Mouse (Mus musculus) CH12.LX (cell line): ENCODE data around the gene Gm9774. TPM values are rescaled to one million over a fixed set of nuclear protein-coding genes. Genes with fewer than 3 reads are reported as not detected.

Source experiments
- DNase-seq: peaks from one replicate; pipeline ENCODE4 v3.0.0-alpha.2; 2013; ENCODE audit errors: extremely low read depth
- H3K27ac ChIP-seq: 2 replicates; pipeline ENCODE4 v1.5.1; 2012; ENCODE audit warnings: low read depth, mild to moderate bottlenecking, control low read depth, moderate library complexity; ENCODE audit not compliant: insufficient read depth
- H3K27me3 ChIP-seq: replicated peaks from 2 replicates; pipeline ENCODE3; 2012; ENCODE audit warnings: inconsistent platforms
- H3K36me3 ChIP-seq, 2 experiments: replicated peaks in 1 of 2; 2 replicates each; pipeline versions ENCODE3 to v1.6.1; 2012; ENCODE audit warnings: inconsistent platforms in 1 of 2, low read length in 1 of 2, mild to moderate bottlenecking in 1 of 2, mixed read lengths in 1 of 2, moderate library complexity in 1 of 2; ENCODE audit not compliant: control insufficient read depth in 1 of 2, insufficient read depth in 1 of 2
- H3K4me1 ChIP-seq, 2 experiments: 2 replicates each; pipeline ENCODE4 v1.6.1; 2012; ENCODE audit warnings: inconsistent platforms in 1 of 2, moderate library complexity in 1 of 2; ENCODE audit not compliant: insufficient read depth in 2 of 2, control insufficient read depth in 1 of 2
- H3K4me2 ChIP-seq: 2 replicates; pipeline ENCODE4 v1.6.1; 2012; ENCODE audit warnings: low read depth, mild to moderate bottlenecking, control low read depth; ENCODE audit not compliant: poor library complexity, insufficient read depth, severe bottlenecking
- H3K4me3 ChIP-seq, 3 experiments: fragments of 150-350 bp in 1 of 3; sonication (generic) in 1 of 3; replicated peaks in 1 of 3; 2 replicates each; pipeline versions ENCODE3 to v1.5.1; 2011 to 2012; ENCODE audit warnings: low read depth in 2 of 3, low read length in 2 of 3, mild to moderate bottlenecking in 2 of 3, moderate library complexity in 2 of 3, control low read depth in 1 of 3, improper control_type of control experiment in 1 of 3, inconsistent platforms in 1 of 3, mixed read lengths in 1 of 3; ENCODE audit not compliant: poor library complexity in 1 of 3
- H3K79me2 ChIP-seq: replicated peaks from 2 replicates; pipeline ENCODE4 v1.6.1; 2012; ENCODE audit warnings: mild to moderate bottlenecking, moderate library complexity; ENCODE audit not compliant: control insufficient read depth, poor library complexity, insufficient read depth, severe bottlenecking; ENCODE audit errors: extremely low read depth
- H3K9ac ChIP-seq: 2 replicates; pipeline ENCODE4 v1.6.1; 2012; ENCODE audit warnings: low read depth, mild to moderate bottlenecking, control low read depth, moderate library complexity; ENCODE audit not compliant: insufficient read depth
- H3K9me3 ChIP-seq: replicated peaks from 2 replicates; pipeline ENCODE3; 2012; ENCODE audit warnings: low read length, inconsistent platforms, mixed read lengths
- BHLHE40 ChIP-seq: IDR thresholded peaks from 2 replicates; pipeline ENCODE4 v1.6.1; 2011; ENCODE audit warnings: mild to moderate bottlenecking, low read depth, low read length, improper control_type of control experiment
- EP300 ChIP-seq: IDR thresholded peaks from 2 replicates; pipeline ENCODE4 v1.6.1; 2011; ENCODE audit warnings: low read length, improper control_type of control experiment
- ETS1 ChIP-seq: conservative IDR thresholded peaks from 2 replicates; pipeline ENCODE4 v1.6.1; 2012; ENCODE audit warnings: low read depth, mild to moderate bottlenecking, inconsistent platforms, low read length, improper control_type of control experiment, moderate library complexity
- GABPA ChIP-seq: IDR thresholded peaks from 2 replicates; pipeline ENCODE4 v1.6.1; 2012; ENCODE audit warnings: low read depth, low read length, improper control_type of control experiment, inconsistent platforms; ENCODE audit not compliant: insufficient replicate concordance
- HCFC1 ChIP-seq: IDR thresholded peaks from 2 replicates; pipeline ENCODE4 v1.6.1; 2012; ENCODE audit warnings: low read depth, mild to moderate bottlenecking, inconsistent platforms, low read length, improper control_type of control experiment
- IRF4 ChIP-seq: IDR thresholded peaks from 2 replicates; pipeline ENCODE4 v1.6.1; 2014; ENCODE audit warnings: low read depth, mild to moderate bottlenecking, inconsistent platforms, low read length, improper control_type of control experiment
- JUND ChIP-seq: conservative IDR thresholded peaks from 2 replicates; pipeline ENCODE4 v1.6.1; 2011; ENCODE audit warnings: low read depth, low read length, improper control_type of control experiment
- MAX ChIP-seq: IDR thresholded peaks from 2 replicates; pipeline ENCODE4 v1.6.1; 2011; ENCODE audit warnings: low read length, improper control_type of control experiment
- MAZ ChIP-seq: IDR thresholded peaks from 2 replicates; pipeline ENCODE4 v1.6.1; 2012; ENCODE audit warnings: low read depth, mild to moderate bottlenecking, inconsistent platforms, low read length, improper control_type of control experiment, moderate library complexity
- MEF2A ChIP-seq: IDR thresholded peaks from 2 replicates; pipeline ENCODE4 v1.6.1; 2014; ENCODE audit warnings: low read depth, mild to moderate bottlenecking, inconsistent platforms, low read length, improper control_type of control experiment, borderline replicate concordance
- MXI1 ChIP-seq: IDR thresholded peaks from 2 replicates; pipeline ENCODE4 v1.6.1; 2011; ENCODE audit warnings: mild to moderate bottlenecking, low read depth, low read length, improper control_type of control experiment
- MYC ChIP-seq: IDR thresholded peaks from 2 replicates; pipeline ENCODE4 v1.6.1; 2011; ENCODE audit warnings: low read depth, mild to moderate bottlenecking, improper control_type of control experiment, low read length
- NELFE ChIP-seq: IDR thresholded peaks from 2 replicates; pipeline ENCODE4 v1.6.1; 2011; ENCODE audit warnings: low read depth, low read length, improper control_type of control experiment
- NRF1 ChIP-seq: IDR thresholded peaks from 2 replicates; pipeline ENCODE4 v1.6.1; 2014; ENCODE audit warnings: low read depth, mild to moderate bottlenecking, inconsistent platforms, low read length, improper control_type of control experiment, moderate library complexity
- RAD21 ChIP-seq: IDR thresholded peaks from 2 replicates; pipeline ENCODE4 v1.6.1; 2011; ENCODE audit warnings: low read depth, mild to moderate bottlenecking, low read length, improper control_type of control experiment, moderate library complexity
- SIN3A ChIP-seq: IDR thresholded peaks from 2 replicates; pipeline ENCODE4 v1.6.1; 2012; ENCODE audit warnings: low read length, improper control_type of control experiment, inconsistent platforms
- SMC3 ChIP-seq: IDR thresholded peaks from 2 replicates; pipeline ENCODE4 v1.6.1; 2011; ENCODE audit warnings: low read depth, low read length, improper control_type of control experiment
- TBP ChIP-seq: conservative IDR thresholded peaks from 2 replicates; pipeline ENCODE4 v1.6.1; 2011; ENCODE audit warnings: low read depth, low read length, improper control_type of control experiment
- ZC3H11A ChIP-seq: IDR thresholded peaks from 2 replicates; pipeline ENCODE4 v1.6.1; 2012; ENCODE audit warnings: low read depth, mild to moderate bottlenecking, inconsistent platforms, low read length, improper control_type of control experiment
- ZKSCAN1 ChIP-seq: IDR thresholded peaks from 2 replicates; pipeline ENCODE4 v1.6.1; 2012; ENCODE audit warnings: low read depth, inconsistent platforms, low read length, improper control_type of control experiment, borderline replicate concordance
- ZMIZ1 ChIP-seq: IDR thresholded peaks from 2 replicates; pipeline ENCODE4 v1.6.1; 2012; ENCODE audit warnings: low read depth, mild to moderate bottlenecking, inconsistent platforms, low read length, improper control_type of control experiment
- dilution Hi-C: fragments of 300-500 bp; cut with MboI; formaldehyde crosslinking; loops from 2 replicates; pipeline ENCODE4 v1.14.3; 2020; ENCODE audit warnings: low sequenced_read_pairs; ENCODE audit not compliant: extremely low pct_unique_long_range_greater_than_20kb, extremely low pct_ligation_motif_present
- in situ Hi-C: fragments of 300-500 bp; cut with MboI; formaldehyde crosslinking; loops from 3 replicates; pipeline ENCODE4 v1.14.3; 2019; ENCODE audit warnings: low sequenced_read_pairs, low pct_ligation_motif_present, low pct_unique_long_range_greater_than_20kb, mixed read lengths
- polyA plus RNA-seq: library from polyadenylated mRNA; unstranded; fragments of >175 nt; gene quantifications from 2 replicates; pipeline ENCODE4 v1.2.1, GENCODE M21; 2012; ENCODE audit warnings: low read depth; ENCODE audit not compliant: insufficient read length
- total RNA-seq, 2 experiments: library from RNA; depleted of rRNA; stranded (reverse); fragments of 300-350 nt in 1 of 2; fragments of >200 nt in 1 of 2; gene quantifications; 2 replicates each; pipeline ENCODE4 v1.2.3; 2012 to 2014

Gm9774 gene
- total RNA-seq (2012; rRNA removed) (8.4 and 10.6 TPM in 2 replicates), total RNA-seq (2014; rRNA removed) (11.9 and 14.0 TPM in 2 replicates), polyA plus RNA-seq (87.2 and 105 TPM in 2 replicates)

DNA sequence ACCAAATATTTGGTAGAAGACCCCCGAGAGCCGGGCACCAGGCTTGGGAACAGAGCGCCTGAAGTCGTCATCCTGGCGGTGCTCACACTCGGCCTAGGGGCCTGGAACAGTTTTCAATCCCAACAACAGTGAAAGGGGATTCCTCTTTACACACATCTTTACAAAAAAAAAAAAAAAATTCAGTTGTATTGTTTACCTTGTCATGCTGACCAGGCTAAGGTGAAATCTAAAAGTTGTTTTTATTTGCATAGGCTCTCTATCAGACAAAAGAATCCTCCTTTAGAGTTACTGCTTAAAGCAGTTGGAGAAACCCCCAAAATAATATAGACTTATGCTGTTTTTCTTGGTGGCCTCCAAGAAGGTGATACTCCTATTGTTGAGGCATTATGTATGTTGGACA is at the start of gene Gm9774:
Gm9774 (minus strand) TSS at position 101 of the 400 bp plus-strand sequence.
- H3K4me2 ChIP-seq: no peak within 1 kb of the TSS
- TF ChIP-seq HCFC1 (no peak), ZKSCAN1 (no peak), MAZ (no peak), MYC (no peak), ZC3H11A (no peak), MEF2A (no peak), EP300 (no peak), NELFE (no peak), MXI1 (no peak), IRF4 (no peak), RAD21 (no peak), NRF1 (no peak), ZMIZ1 (no peak), GABPA (no peak)
- H3K4me3 ChIP-seq: no peak within 1 kb of the TSS
- H3K36me3 ChIP-seq: no peaks in the 10 kb centered on the region
- H3K27me3 ChIP-seq: no peaks in the 10 kb centered on the region
- no peaks in the 10 kb centered on the region for H3K4me1 ChIP-seq
- no peak within 1 kb of the TSS for H3K9ac ChIP-seq
- H3K79me2 ChIP-seq: no peaks in the 10 kb centered on the region
- H3K27ac ChIP-seq: no peak within 1 kb of the TSS
- H3K9me3 ChIP-seq: peaks cover 22% of the 10 kb centered on the region
- no peak for DNase-seq
- dilution Hi-C loops (no loop called here), in situ Hi-C loops (no loop called here)

DNA sequence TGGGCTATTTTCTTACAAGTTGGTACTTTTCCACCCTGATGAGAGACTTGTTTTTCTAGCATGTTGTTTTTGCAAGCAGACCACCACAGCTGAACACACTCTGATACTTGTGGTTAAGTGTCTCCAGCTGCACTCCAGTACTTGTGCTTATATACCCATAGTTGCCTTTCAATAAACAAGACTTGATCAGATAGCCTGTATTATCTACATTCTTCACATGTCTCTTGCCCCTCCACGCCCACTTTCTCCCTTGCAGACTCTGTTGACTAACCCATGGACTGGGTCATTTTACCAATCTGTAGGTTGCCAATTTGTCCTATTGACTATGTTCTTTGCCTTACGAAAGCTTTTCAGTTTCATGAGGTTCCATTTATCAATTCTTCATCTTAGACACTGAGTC is 40.9 kb upstream of the Gm9774 start:
- dilution Hi-C loops: no loop called here
- H3K9me3 ChIP-seq: peaks cover 25% of the 10 kb centered on the region
- H3K36me3 ChIP-seq: no peaks in the 10 kb centered on the region
- in situ Hi-C loops: no loop called here
- no peak for DNase-seq
- H3K27me3 ChIP-seq: no peaks in the 10 kb centered on the region
- no peaks in the 10 kb centered on the region for H3K79me2 ChIP-seq
- no peak for TF ChIP-seq MAX
- no peak for TF ChIP-seq ZMIZ1
- no peak for TF ChIP-seq SIN3A
- TF ChIP-seq HCFC1: no peak
- no peak for TF ChIP-seq IRF4
- TF ChIP-seq TBP: no peak
- TF ChIP-seq JUND: no peak
- TF ChIP-seq BHLHE40: no peak
- no peak for TF ChIP-seq MXI1
- no peak for TF ChIP-seq GABPA
- no peak for TF ChIP-seq ETS1
- TF ChIP-seq NELFE: no peak
- no peak for TF ChIP-seq EP300
- TF ChIP-seq SMC3: no peak
- no peak overlapping the region for H3K4me3 ChIP-seq
- H3K4me2 ChIP-seq: no peak overlapping the region
- H3K4me1 ChIP-seq: no peaks in the 10 kb centered on the region
- H3K9ac ChIP-seq: no peak overlapping the region
- no peak overlapping the region for H3K27ac ChIP-seq
